Mouse (Mus musculus): ENCODE measurements around the gene Olfr251. TPM values are rescaled to one million over a fixed set of nuclear protein-coding genes. Genes with fewer than 3 reads are reported as not detected.

Gene Olfr251
- polyA plus RNA-seq, 1 experiment from 2014 or later: not detected

DNA sequence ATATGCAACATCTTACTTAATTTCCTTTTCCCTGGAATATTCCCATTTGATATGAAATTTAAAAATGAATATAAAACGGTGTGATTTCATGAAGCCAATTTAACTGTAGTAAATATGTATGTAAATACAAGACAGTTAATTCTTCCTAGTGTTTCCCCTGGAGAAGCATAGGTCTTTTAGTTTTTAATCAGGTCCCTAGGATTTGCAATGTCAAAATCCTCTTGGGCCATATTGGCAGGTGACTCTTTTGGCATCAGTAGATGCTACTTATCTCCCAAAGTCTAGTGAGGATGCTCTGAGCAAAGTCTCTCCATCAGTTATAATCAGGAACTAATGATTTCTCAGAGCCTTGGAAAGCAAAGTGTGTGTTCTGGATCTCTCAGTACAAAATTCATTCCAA is 52.3 kb downstream of the Olfr251 start, which contains the start of gene Olfr901:
Gene Olfr901, plus strand, starts transcription at position 301 of the 400 bp plus-strand sequence.
- Histone ChIP-seq H3K4me2 (ENCODE audit: low read depth, low read length) (no peak within 1 kb of the TSS), H3K4me3 (ENCODE audit: low read depth, low read length) (no peak within 1 kb of the TSS), H3K27ac (ENCODE audit: low read length) (no peak within 1 kb of the TSS), H3K4me1 (ENCODE audit: control insufficient read depth, low read depth, low read length) (no peaks in the 10 kb centered on the region), H3K27me3 (ENCODE audit: control insufficient read depth, insufficient read depth, low read depth, low read length) (no peaks in the 10 kb centered on the region), H3K9ac (ENCODE audit: low read depth, low read length) (no peak within 1 kb of the TSS), H3K9me3 (replicated peaks; ENCODE audit: control insufficient read depth, low read length) (no peaks in the 10 kb centered on the region), H3K36me3 (ENCODE audit: control insufficient read depth, insufficient read depth) (no peaks in the 10 kb centered on the region)
- no peak for ATAC-seq (ENCODE audit: low read depth)
- 59% methylated on average over 1 of the region's 1 CpGs for WGBS (ENCODE audit: insufficient replicate concordance)

Other genes starting within 250 kb of the Olfr251 start
- not detected in 2 replicates for gene Olfr890, start 234.6 kb upstream of the Olfr251 start, polyA plus RNA-seq (2015; fragmentation: Nextera tagmentation; extraction: Ambion mirVana)
- not detected in 2 replicates for gene Olfr891, start 196.3 kb upstream of the Olfr251 start, polyA plus RNA-seq (2015; fragmentation: Nextera tagmentation; extraction: Ambion mirVana)
- gene Olfr893, start 168.7 kb upstream of the Olfr251 start, polyA plus RNA-seq (2015; fragmentation: Nextera tagmentation; extraction: Ambion mirVana): not detected in 2 replicates
- gene Olfr894, start 159.0 kb upstream of the Olfr251 start, polyA plus RNA-seq (2015; fragmentation: Nextera tagmentation; extraction: Ambion mirVana): not detected in 2 replicates
- not detected in 2 replicates for gene Olfr143, start 124.3 kb upstream of the Olfr251 start, polyA plus RNA-seq (2015; fragmentation: Nextera tagmentation; extraction: Ambion mirVana)
- not detected in 2 replicates for gene Olfr895, start 109.2 kb upstream of the Olfr251 start, polyA plus RNA-seq (2015; fragmentation: Nextera tagmentation; extraction: Ambion mirVana)
- not detected in 2 replicates for gene Olfr896-ps1, start 86.0 kb upstream of the Olfr251 start, polyA plus RNA-seq (2015; fragmentation: Nextera tagmentation; extraction: Ambion mirVana)
- not detected in 2 replicates for gene Olfr25, start 48.0 kb upstream of the Olfr251 start, polyA plus RNA-seq (2015; fragmentation: Nextera tagmentation; extraction: Ambion mirVana)
- gene Olfr898, start 28.7 kb upstream of the Olfr251 start, polyA plus RNA-seq (2015; fragmentation: Nextera tagmentation; extraction: Ambion mirVana): not detected in 2 replicates
- not detected in 2 replicates for gene Olfr250, start 10.2 kb upstream of the Olfr251 start, polyA plus RNA-seq (2015; fragmentation: Nextera tagmentation; extraction: Ambion mirVana)
- gene Olfr147, start 24.6 kb downstream of the Olfr251 start, polyA plus RNA-seq (2015; fragmentation: Nextera tagmentation; extraction: Ambion mirVana): not detected in 2 replicates
- not detected in 2 replicates for gene Olfr901, start 52.4 kb downstream of the Olfr251 start, polyA plus RNA-seq (2015; fragmentation: Nextera tagmentation; extraction: Ambion mirVana)
- not detected in 2 replicates for gene Olfr902, start 70.6 kb downstream of the Olfr251 start, polyA plus RNA-seq (2015; fragmentation: Nextera tagmentation; extraction: Ambion mirVana)
- not detected in 2 replicates for gene Olfr904, start 86.1 kb downstream of the Olfr251 start, polyA plus RNA-seq (2015; fragmentation: Nextera tagmentation; extraction: Ambion mirVana)
- gene Olfr905, start 94.0 kb downstream of the Olfr251 start, polyA plus RNA-seq (2015; fragmentation: Nextera tagmentation; extraction: Ambion mirVana): not detected in 2 replicates
- not detected in 2 replicates for gene Olfr906, start 110.0 kb downstream of the Olfr251 start, polyA plus RNA-seq (2015; fragmentation: Nextera tagmentation; extraction: Ambion mirVana)
- gene Olfr907, start 118.7 kb downstream of the Olfr251 start, polyA plus RNA-seq (2015; fragmentation: Nextera tagmentation; extraction: Ambion mirVana): not detected in 2 replicates
- gene Olfr911-ps1, start 144.5 kb downstream of the Olfr251 start, polyA plus RNA-seq (2015; fragmentation: Nextera tagmentation; extraction: Ambion mirVana): not detected in 2 replicates
- gene Olfr910, start 160.8 kb downstream of the Olfr251 start, polyA plus RNA-seq (2015; fragmentation: Nextera tagmentation; extraction: Ambion mirVana): not detected in 2 replicates
- not detected in 2 replicates for gene Olfr912, start 203.1 kb downstream of the Olfr251 start, polyA plus RNA-seq (2015; fragmentation: Nextera tagmentation; extraction: Ambion mirVana)
- not detected in 2 replicates for gene Olfr913, start 215.7 kb downstream of the Olfr251 start, polyA plus RNA-seq (2015; fragmentation: Nextera tagmentation; extraction: Ambion mirVana)
- not detected in 2 replicates for gene Olfr914, start 228.0 kb downstream of the Olfr251 start, polyA plus RNA-seq (2015; fragmentation: Nextera tagmentation; extraction: Ambion mirVana)